Mouse (Mus musculus): ENCODE results near the gene Tuba3a.

Tuba3a gene

GRCm38 (mm10) chr6:125266091-125266490 lies 19.8 kb downstream of the Tuba3a start:
- no peak for DNase-seq (ENCODE audit: low spot score)

- DNase-seq (ENCODE audit: low spot score), result peak; percentile 26
These were observed 20.6 kb downstream of the Tuba3a start for GRCm38 (mm10) chr6:125265239-125265638.

- no peak for DNase-seq (ENCODE audit: low spot score)
These were observed 21.6 kb downstream of the Tuba3a start for GRCm38 (mm10) chr6:125264219-125264618.

GRCm38 (mm10) chr6:125260006-125260555 lies 25.8 kb downstream of the Tuba3a start:
- no peak for DNase-seq (ENCODE audit: low spot score)

GRCm38 (mm10) chr6:125256222-125256966 lies 29.4 kb downstream of the Tuba3a start:
- DNase-seq (ENCODE audit: low spot score), result no peak

GRCm38 (mm10) chr6:125255516-125256044 lies 30.3 kb downstream of the Tuba3a start:
- DNase-seq (ENCODE audit: low spot score), result no peak

- no peak for DNase-seq (ENCODE audit: low spot score)
These were observed 31.8 kb downstream of the Tuba3a start for GRCm38 (mm10) chr6:125253863-125254715.

GRCm38 (mm10) chr6:125252711-125253110 lies 33.1 kb downstream of the Tuba3a start:
- DNase-seq (ENCODE audit: low spot score), result no peak

- DNase-seq (ENCODE audit: low spot score), result no peak
These were observed 33.6 kb downstream of the Tuba3a start for GRCm38 (mm10) chr6:125252285-125252684.

GRCm38 (mm10) chr6:125244551-125244950 lies 41.3 kb downstream of the Tuba3a start:
- DNase-seq (ENCODE audit: low spot score), result no peak

- DNase-seq (ENCODE audit: low spot score), result no peak
These were observed 44.3 kb downstream of the Tuba3a start for GRCm38 (mm10) chr6:125241566-125241965.

GRCm38 (mm10) chr6:125240617-125241016 lies 45.2 kb downstream of the Tuba3a start:
- no peak for DNase-seq (ENCODE audit: low spot score)

- no peak for DNase-seq (ENCODE audit: low spot score)
These were observed 46.3 kb downstream of the Tuba3a start for GRCm38 (mm10) chr6:125239547-125239946.

GRCm38 (mm10) chr6:125238396-125238795 lies 47.4 kb downstream of the Tuba3a start:
- DNase-seq (ENCODE audit: low spot score), result no peak

GRCm38 (mm10) chr6:125237421-125237820 lies 48.4 kb downstream of the Tuba3a start:
- no peak for DNase-seq (ENCODE audit: low spot score)

- DNase-seq (ENCODE audit: low spot score), result no peak
These were observed 49.1 kb downstream of the Tuba3a start, which contains the start of gene Cd27 for GRCm38 (mm10) chr6:125236782-125237181. Gene Cd27, minus strand, starts transcription at chr6:125237010.

GRCm38 (mm10) chr6:125236341-125236740 lies 49.5 kb downstream of the Tuba3a start:
- no peak for DNase-seq (ENCODE audit: low spot score)

- DNase-seq (ENCODE audit: low spot score), result no peak
These were observed 51.4 kb downstream of the Tuba3a start for GRCm38 (mm10) chr6:125234520-125234828.

GRCm38 (mm10) chr6:125233816-125234519 lies 51.9 kb downstream of the Tuba3a start:
- no peak for DNase-seq (ENCODE audit: low spot score)

GRCm38 (mm10) chr6:125232516-125232915 lies 53.3 kb downstream of the Tuba3a start:
- DNase-seq (ENCODE audit: low spot score), result no peak

- no peak for DNase-seq (ENCODE audit: low spot score)
These were observed 53.8 kb downstream of the Tuba3a start for GRCm38 (mm10) chr6:125232045-125232437.
